Mouse (Mus musculus): ENCODE results near the gene Ppp6r2.

Gene Ppp6r2

GRCm38 (mm10) chr15:89258997-89259396 lies 47.6 kb downstream of the Ppp6r2 start:
- DNase-seq (ENCODE audit: low spot score in 2 of 2) = no peak

- no peak for DNase-seq (ENCODE audit: low spot score in 2 of 2)
Observed at GRCm38 (mm10) chr15:89264485-89264884, 53.1 kb downstream of the Ppp6r2 start.

GRCm38 (mm10) chr15:89275497-89275896 lies 64.1 kb downstream of the Ppp6r2 start:
- no peak for DNase-seq (ENCODE audit: low spot score in 2 of 2)

DNA sequence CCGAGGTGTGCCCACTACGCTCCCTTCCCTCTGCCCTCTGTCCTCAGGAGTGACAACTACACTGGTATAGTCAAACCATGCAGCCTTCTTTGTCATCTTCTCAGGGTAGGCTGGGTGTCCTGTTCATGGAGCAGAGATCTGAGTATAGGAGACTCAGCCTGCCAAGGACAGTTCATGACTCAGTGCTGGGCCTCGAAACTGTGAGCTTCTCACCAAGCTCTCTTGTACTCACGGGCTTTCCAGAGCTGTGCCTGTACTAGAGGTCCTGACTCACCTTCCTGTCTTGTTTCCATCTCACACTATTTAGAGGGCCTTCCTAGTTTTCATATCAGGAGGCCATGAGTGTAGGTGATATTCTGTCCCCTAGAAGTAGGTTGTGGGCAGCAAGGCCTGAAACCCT lies 66.0 kb downstream of the Ppp6r2 start:
- DNase-seq (ENCODE audit: low spot score in 2 of 2) = no peak

GRCm38 (mm10) chr15:89282546-89282945 lies 71.2 kb downstream of the Ppp6r2 start:
- no peak for DNase-seq (ENCODE audit: low spot score in 2 of 2)

DNA sequence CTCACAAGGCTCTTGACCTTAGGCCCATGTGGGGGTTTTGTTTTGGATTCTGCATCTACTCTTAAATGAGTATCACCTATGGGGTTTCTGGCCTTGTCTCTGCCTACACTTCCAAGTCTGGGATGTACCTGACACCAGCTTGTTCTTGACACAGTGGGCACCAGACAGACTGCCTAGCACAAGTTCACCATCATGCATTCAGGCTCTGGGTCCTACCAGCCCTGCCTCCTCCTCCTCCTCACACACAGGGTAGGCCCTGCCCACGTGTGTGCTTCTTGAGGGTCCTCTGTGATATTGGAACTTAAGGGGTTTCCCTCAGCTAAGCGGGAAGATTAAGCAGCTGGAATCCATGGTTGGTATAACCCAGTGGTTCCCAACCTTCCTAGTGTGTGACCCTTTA lies 72.7 kb downstream of the Ppp6r2 start:
- no peak for DNase-seq (ENCODE audit: low spot score in 2 of 2)

DNA sequence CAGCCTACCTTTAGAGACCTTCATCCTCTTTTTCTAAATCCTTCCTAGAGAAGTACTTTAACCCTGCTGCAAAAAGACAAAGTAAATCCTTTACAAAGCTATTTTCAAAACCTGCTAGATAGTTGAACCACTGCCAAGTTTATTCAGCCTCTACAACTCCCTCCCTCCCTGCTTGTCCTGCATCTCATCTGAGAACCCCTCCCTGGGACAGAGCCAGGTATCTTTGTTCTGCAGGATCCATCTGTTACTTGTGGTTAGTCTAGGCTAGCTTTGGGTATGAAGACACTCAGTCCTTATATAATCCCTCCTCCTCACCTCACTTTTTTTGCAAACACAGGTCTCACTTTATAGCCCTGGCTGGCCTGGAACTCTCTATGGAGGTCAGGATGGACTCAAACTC lies 73.7 kb downstream of the Ppp6r2 start:
- no peak for DNase-seq (ENCODE audit: low spot score in 2 of 2)

DNA sequence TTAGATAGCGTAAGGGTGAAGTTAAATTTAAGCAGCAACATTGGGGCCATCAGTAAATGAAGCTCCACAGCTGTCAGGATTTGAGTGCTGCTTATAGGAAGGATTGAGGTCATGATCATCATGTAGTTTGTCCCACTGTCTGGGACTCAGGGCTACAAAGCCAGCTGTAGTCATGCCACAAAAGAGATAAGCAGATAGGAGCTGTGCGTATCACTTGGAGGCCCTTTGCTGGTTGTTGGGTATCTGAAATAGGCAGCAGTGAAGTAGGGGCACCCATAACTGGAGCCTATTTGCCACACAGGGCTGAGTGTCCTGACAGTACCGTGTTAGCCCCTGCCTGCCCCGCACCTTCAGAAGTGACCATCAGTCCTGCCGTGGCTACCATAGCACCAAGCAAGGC lies 74.1 kb downstream of the Ppp6r2 start:
- DNase-seq (ENCODE audit: low spot score in 2 of 2) = no peak

DNA sequence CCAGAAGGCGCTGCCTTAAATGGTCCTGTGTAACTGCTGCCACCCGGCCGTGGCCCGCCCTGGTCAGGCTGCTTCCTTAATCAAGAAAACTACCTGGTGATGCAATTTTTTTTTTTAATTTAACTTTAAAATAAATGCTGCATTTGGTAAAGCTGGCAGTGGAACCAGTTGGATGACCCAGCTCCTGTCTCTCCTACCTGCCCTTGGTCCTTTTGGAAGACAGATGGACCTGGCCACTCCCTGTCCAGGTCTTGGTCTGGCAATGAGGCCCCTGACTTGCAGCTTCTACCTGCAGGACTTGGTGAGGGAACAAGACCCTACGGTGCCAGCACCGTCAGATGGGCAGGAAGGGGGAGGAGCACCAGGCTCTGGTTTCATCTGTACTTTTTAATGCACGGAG lies 74.8 kb downstream of the Ppp6r2 start:
- no peak for DNase-seq (ENCODE audit: low spot score in 2 of 2)

DNA sequence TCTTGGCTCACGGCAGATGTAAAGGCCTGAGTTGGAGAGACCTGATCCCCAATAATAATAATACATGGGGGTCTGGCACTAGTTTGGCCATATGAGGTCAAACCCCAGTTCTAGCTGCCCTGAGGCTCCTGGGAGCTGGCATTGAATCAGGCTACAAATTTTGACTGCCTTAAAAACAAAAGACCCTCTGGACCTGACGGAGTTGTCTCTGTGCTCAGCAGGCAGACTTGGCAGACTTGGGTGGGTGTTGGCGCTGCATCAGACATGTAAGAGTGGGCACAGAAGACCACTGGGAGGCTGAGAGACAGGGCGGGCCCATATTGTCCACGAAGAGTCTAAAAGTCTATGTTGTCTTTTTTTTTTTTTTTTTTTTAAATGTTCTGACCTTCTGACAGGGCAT lies 75.2 kb downstream of the Ppp6r2 start:
- no peak for DNase-seq (ENCODE audit: low spot score in 2 of 2)

GRCm38 (mm10) chr15:89288227-89288767 lies 76.9 kb downstream of the Ppp6r2 start:
- no peak for DNase-seq (ENCODE audit: low spot score in 2 of 2)

GRCm38 (mm10) chr15:89289455-89289854 lies 78.1 kb downstream of the Ppp6r2 start:
- no peak for DNase-seq (ENCODE audit: low spot score in 2 of 2)

- DNase-seq (ENCODE audit: low spot score in 2 of 2) = no peak
Observed at GRCm38 (mm10) chr15:89291521-89291920, 80.2 kb downstream of the Ppp6r2 start.

DNA sequence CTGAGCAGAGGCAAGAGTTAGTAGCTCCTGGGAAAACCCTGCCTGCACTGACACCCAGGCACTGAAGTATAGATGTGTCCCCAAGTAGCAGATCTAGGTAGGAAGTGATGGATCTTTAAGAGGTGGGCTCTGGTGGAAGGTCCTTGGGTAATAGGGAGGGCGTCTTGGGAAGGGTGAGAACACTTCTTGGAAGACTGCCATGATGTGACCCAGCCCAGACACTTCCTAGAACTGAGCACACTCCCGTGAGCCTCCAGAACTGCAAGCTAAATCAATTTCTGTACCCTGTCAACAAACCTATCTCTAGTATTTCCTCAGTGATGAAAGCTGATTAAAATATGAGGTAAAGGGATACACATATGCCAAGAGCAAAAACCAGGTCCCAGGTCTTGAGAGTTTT lies 81.4 kb downstream of the Ppp6r2 start:
- DNase-seq (ENCODE audit: low spot score in 2 of 2) = no peak

- DNase-seq (ENCODE audit: low spot score in 2 of 2) = no peak
Observed at GRCm38 (mm10) chr15:89293778-89294177, 82.4 kb downstream of the Ppp6r2 start.

DNA sequence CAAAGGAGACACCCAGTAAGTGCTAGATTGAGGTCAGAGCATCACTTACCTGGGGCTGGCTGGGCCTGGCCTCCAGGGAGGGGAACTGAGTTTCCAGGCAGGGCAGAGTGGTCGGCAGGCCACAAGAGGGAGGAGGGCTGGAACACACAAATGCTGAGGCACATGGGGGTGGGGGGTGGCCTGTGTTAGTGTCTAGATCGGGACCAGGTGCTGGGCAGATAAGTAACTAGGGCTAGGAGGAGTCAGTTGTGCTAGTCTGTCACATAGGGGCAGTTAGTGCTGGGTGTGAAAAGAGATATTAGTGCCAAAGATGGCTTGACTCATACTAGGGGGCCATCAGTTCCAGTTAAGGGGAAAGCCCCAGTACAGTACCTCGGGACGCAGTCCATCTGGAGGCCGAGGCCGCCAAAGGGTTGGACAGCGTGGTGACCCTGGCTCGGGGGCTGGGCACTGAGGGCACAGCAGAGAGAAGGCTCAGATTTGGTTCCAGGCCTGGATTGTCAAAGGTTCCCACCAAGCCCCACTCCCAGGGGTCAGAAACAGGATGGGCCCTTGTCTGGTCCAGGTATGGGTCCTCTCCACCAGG lies 84.3 kb downstream of the Ppp6r2 start:
- DNase-seq (ENCODE audit: low spot score in 2 of 2) = no peak

DNA sequence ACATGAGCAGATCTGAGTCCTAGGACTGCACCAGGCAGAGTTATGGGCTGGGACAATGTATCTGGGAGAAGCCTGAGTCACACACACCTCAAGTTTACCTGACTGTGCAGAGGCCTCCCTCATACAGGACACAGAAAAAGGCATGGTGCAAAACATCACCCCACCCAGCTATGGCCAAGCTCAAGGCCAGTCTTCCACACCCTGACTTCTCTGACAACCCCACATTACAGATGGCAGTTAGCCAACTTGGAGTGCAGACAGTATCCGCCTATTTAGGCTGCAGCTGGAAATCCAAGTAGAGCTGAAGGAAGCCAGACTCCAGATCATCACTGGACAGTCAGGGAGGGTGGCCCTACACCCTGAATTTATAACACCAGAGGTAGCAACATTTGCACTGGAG lies 85.1 kb downstream of the Ppp6r2 start:
- peak; percentile 26 to 35 for DNase-seq (ENCODE audit: low spot score in 2 of 2)

DNA sequence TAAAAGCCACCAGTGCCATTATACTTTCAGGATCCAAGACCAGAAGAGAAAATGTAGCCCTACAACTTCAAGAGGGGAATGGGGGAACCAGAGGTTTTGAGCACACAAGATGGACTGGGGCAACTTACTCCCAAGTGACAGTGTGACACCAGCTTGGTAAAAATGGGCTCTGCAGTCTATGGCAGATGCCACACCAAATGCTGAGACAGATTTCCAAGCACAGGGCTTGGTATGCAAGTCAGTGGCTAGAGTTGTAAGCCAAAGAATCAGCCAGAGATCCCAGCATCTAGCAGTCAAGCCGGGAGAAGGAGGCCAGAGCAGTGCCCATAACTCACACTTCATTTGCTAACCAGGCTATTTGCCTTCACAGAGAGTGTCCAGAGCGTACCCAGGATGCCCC lies 86.3 kb downstream of the Ppp6r2 start:
- no peak for DNase-seq (ENCODE audit: low spot score in 2 of 2)

GRCm38 (mm10) chr15:89300180-89300579 lies 88.8 kb downstream of the Ppp6r2 start:
- DNase-seq (ENCODE audit: low spot score in 2 of 2) = no peak

DNA sequence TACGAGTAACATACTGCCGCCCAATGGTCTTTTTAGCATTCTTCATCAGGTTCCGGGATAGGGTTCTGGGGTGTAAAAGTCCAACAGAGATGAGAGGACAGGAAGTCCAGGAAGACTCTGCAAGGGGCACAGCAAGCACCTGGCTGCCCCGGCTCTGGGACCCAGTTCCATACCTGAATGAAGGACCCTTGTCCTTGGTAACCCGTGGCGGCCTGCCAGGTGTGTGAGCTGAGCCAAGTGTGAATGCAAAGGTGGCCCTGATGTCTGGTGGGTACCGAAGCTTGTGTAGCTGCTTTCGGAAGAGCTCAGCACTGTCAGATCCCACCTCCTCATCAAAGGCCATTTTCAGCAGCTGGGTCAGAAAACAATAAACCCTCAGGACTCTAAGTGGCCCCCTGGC lies 89.2 kb downstream of the Ppp6r2 start:
- no peak for DNase-seq (ENCODE audit: low spot score in 2 of 2)

DNA sequence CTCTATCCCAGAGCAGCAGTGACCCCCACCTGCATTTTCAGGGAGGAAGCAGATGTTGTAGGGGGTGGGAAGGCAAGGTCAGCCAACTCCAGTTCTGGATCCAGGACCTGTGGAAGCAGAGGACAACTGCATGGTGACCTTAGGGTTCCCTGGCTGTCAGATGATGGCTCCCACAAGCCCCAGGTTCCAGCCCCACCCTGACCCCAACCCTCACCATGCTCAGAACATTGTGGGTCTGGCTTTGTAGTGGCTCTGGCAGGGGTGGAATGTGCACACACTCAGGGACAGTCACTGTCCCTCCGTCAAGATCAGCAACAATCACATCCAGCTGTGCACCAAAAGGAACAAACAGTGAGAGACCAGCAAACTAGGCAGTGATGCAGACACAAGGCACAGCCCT lies 94.6 kb downstream of the Ppp6r2 start:
- no peak for DNase-seq (ENCODE audit: low spot score in 2 of 2)

DNA sequence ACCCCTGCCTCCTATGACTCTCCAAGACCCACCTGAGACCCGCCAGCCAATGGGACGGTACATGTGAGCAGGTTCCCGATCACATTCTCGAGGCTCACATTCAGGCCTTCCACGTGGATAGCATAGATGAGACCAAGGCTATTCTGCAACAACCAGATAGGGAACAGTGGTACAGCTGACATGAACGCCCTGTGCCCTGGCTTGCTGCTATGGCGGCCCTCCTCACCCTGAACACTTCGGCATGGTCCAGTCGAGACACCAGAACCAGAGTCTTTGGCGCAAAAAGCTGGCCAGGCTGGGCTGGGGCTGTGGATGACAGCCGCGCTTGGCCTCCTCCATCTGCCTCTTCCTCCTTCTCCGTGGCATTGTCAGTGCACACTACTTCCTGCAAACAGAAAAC lies 96.1 kb downstream of the Ppp6r2 start:
- DNase-seq (ENCODE audit: low spot score in 2 of 2) = no peak

DNA sequence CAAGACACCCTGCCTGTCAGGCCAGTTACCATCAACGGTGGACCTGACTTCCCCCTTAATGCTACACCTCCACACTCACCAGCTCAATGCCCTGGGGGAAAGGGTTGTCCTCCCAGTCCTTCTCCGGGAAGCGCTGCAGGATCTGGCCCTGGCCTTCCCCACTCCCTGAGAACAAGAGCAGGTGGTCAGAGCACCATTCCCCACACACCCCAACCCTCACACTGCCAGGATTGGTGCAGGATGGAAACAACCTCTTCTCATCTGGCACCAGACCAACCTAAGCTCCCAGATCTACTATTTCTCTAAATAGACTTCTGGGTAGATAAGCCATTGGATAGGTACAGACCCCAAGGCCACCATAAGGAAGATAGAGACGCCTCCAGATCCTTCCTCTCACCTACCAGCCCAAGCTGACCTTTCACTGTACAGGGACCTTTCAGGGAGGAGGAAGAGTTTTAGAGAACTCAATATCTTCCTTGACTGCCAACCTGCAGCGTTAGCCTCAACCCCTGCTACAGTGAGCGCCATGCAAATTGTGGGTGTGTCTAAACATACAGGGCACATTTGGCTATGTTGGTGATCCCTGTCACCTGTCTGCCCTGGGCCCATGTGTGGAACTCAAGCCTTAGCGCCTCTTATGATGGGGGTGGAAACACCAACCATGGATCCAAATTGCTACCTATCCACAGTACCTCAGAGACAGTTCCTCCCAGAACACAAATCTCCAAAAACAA lies 97.2 kb downstream of the Ppp6r2 start:
- no peak for DNase-seq (ENCODE audit: low spot score in 2 of 2)
